Comparison of ENCODE assay signal across 17 mouse cellular contexts in the genomic region with DNA sequence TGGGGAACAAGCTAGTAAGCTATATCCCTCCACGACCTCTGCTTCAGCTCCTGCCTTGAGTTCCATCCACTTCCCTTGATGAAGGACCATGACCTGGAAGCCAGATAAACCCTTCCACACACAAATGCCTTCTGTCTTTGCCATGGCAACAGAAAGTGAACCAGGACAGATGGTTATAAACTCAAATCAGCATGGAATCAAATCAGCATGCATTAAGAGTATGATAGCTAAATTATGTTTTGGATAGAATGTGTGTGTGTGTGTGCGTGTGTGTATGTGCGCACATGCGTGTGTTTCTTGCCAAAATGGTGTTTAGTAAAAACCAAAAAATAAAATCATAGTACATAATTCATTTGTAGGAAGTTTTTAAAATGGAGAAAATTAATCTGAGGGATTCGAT.
"Had no signal": no experiment of that assay in that cellular context is flagged by ENCODE, and none has a peak within 500 bp of the region (broad histone marks: within the 10 kb centered on the region; RNA-seq: fewer than 3 reads in every experiment).

No protein-coding gene starts in this region.

- H3K9ac ChIP-seq: lung, embryonic 15.5 days; midbrain, embryonic 13.5 days; midbrain, embryonic 15.5 days; neural tube, embryonic 12.5 days; stomach, embryonic 15.5 days had no signal

- H3K4me1 ChIP-seq: megakaryocyte, embryonic 14.5 days; midbrain, embryonic 13.5 days; midbrain, embryonic 15.5 days; neural tube, embryonic 12.5 days; stomach, embryonic 15.5 days had no signal

- DNase-seq: lung, adult 2 months; lung, postnatal 14 days; lung, postnatal 36 days; right cerebral cortex, postnatal 14 days; thymus, adult 2 months; thymus, postnatal 25 days; thymus, postnatal 4 days had no signal

- H3K4me2 ChIP-seq: lung, embryonic 15.5 days; midbrain, embryonic 11.5 days; midbrain, embryonic 13.5 days; midbrain, embryonic 15.5 days; neural tube, embryonic 12.5 days; stomach, embryonic 15.5 days had no signal

- H3K9me3 ChIP-seq: lung, embryonic 15.5 days; midbrain, embryonic 13.5 days; midbrain, embryonic 15.5 days; neural tube, embryonic 12.5 days; stomach, embryonic 15.5 days had no signal

- ATAC-seq: lung, postnatal 0 days; midbrain, embryonic 13.5 days; midbrain, embryonic 15.5 days had no signal

- H3K27ac ChIP-seq: lung, embryonic 15.5 days; macrophage; midbrain, embryonic 13.5 days; midbrain, embryonic 15.5 days; neural tube, embryonic 12.5 days; stomach, embryonic 15.5 days; stomach, postnatal 0 days had no signal

- H3K36me3 ChIP-seq: lung, embryonic 15.5 days; midbrain, embryonic 13.5 days; midbrain, embryonic 15.5 days; neural tube, embryonic 12.5 days; stomach, embryonic 15.5 days had no signal

- H3K4me3 ChIP-seq: lung, embryonic 15.5 days; megakaryocyte, embryonic 14.5 days; midbrain, embryonic 13.5 days; midbrain, embryonic 15.5 days; neural tube, embryonic 12.5 days; stomach, embryonic 15.5 days had no signal

- H3K27me3 ChIP-seq: lung, embryonic 15.5 days; megakaryocyte, embryonic 14.5 days; midbrain, embryonic 13.5 days; midbrain, embryonic 15.5 days; neural tube, embryonic 12.5 days; stomach, embryonic 15.5 days had no signal
